Mouse (Mus musculus): Measurements from ENCODE around the gene Stab1.

- TF ChIP-seq CTCF (IDR thresholded peaks at IDR 0.05; ENCODE audit: low read depth): no peak
- no peak for TF ChIP-seq EP300 (IDR thresholded peaks at IDR 0.05; ENCODE audit: low read depth)
Measured at GRCm38 (mm10) chr14:31193791-31194190, 25.4 kb upstream of the Stab1 start.

Measured in liver, postnatal 0 days (tissue).